Mouse (Mus musculus): ENCODE measurements around the gene Unc13a.

GRCm38 (mm10) chr8:71671549-71671965 lies at the start of gene Unc13a:
- TF ChIP-seq CTCF (IDR thresholded peaks at IDR 0.05; ENCODE audit: extremely low read depth, insufficient read depth, insufficient read length, insufficient replicate concordance) (no peak), POLR2A (IDR thresholded peaks at IDR 0.05; ENCODE audit: low read depth, low read length) (no peak)
